Mouse (Mus musculus) ovary, postnatal 36 days (tissue): ENCODE data around the gene Slc26a10.
"Not testable (repeated sequence)": the region's sequence is repeated elsewhere in the genome, so short reads cannot be mapped to it uniquely, and the experiment has no call there.

ENCODE experiments used
- DNase-seq: peaks from one replicate; pipeline ENCODE4 v3.0.0; 2022; ENCODE audit warnings: low spot score, mixed read lengths

Slc26a10 gene

GRCm38 (mm10) chr10:127198492-127198891 lies 18.0 kb upstream of the Slc26a10 start:
- DNase-seq: no peak

- DNase-seq: no peak
These were observed 17.2 kb upstream of the Slc26a10 start for GRCm38 (mm10) chr10:127197505-127198110.

GRCm38 (mm10) chr10:127197104-127197503 lies 16.7 kb upstream of the Slc26a10 start:
- no peak for DNase-seq

- no peak for DNase-seq
These were observed 15.9 kb upstream of the Slc26a10 start for GRCm38 (mm10) chr10:127196392-127196791.

GRCm38 (mm10) chr10:127195328-127196129 lies 15.1 kb upstream of the Slc26a10 start, which contains the start of gene Dtx3:
Gene Dtx3, minus strand, starts transcription at chr10:127195728.
- peak; percentile 44 for DNase-seq

- peak; percentile 66 for DNase-seq
These were observed 14.2 kb upstream of the Slc26a10 start for GRCm38 (mm10) chr10:127194428-127195327.

- DNase-seq: no peak
These were observed 12.6 kb upstream of the Slc26a10 start for GRCm38 (mm10) chr10:127193011-127193410.

GRCm38 (mm10) chr10:127192057-127192328 lies 11.5 kb upstream of the Slc26a10 start:
- not testable (repeated sequence) for DNase-seq

- no peak for DNase-seq
These were observed 11.0 kb upstream of the Slc26a10 start for GRCm38 (mm10) chr10:127191191-127192056.

GRCm38 (mm10) chr10:127190398-127191190 lies 10.1 kb upstream of the Slc26a10 start:
- no peak for DNase-seq

GRCm38 (mm10) chr10:127189651-127190381 lies 9.4 kb upstream of the Slc26a10 start, which contains the start of gene Arhgef25:
Gene Arhgef25, minus strand, starts transcription at chr10:127190083.
- peak; percentile 57 for DNase-seq

- DNase-seq: peak; percentile 47
These were observed 8.7 kb upstream of the Slc26a10 start for GRCm38 (mm10) chr10:127189116-127189650.

GRCm38 (mm10) chr10:127188465-127189115 lies 8.1 kb upstream of the Slc26a10 start:
- peak; percentile 63 for DNase-seq

- DNase-seq: no peak
These were observed 7.6 kb upstream of the Slc26a10 start for GRCm38 (mm10) chr10:127188079-127188453.

GRCm38 (mm10) chr10:127187371-127188078 lies 7.1 kb upstream of the Slc26a10 start:
- DNase-seq: no peak

GRCm38 (mm10) chr10:127186451-127186850 lies 6.0 kb upstream of the Slc26a10 start:
- no peak for DNase-seq

GRCm38 (mm10) chr10:127185506-127185905 lies 5.1 kb upstream of the Slc26a10 start:
- no peak for DNase-seq

GRCm38 (mm10) chr10:127185101-127185500 lies 4.7 kb upstream of the Slc26a10 start:
- no peak for DNase-seq

GRCm38 (mm10) chr10:127183759-127184158 lies 3.3 kb upstream of the Slc26a10 start:
- DNase-seq: no peak
